In genomic region chr13:100892204-100892603, GRCm38 (mm10) we compare ENCODE assay signal across 7 mouse cellular contexts. TPM values are rescaled to one million over a fixed set of nuclear protein-coding genes. Genes with fewer than 3 reads are reported as not detected.
A peak's percentile ranks its signal among the peaks of the same experiment; 100 is the strongest.
DNase-seq lines count a peak whose midpoint lies in the region; ATAC-seq and TF ChIP-seq lines count a peak whose summit lies in the region.

No protein-coding gene starts in this region.

- peak overlapping the region; percentile 10; the same call in 1 of the 2 replicates for H3K9ac ChIP-seq in midbrain, embryonic 16.5 days (ENCODE audit: low read depth, low read length)

- H3K27me3 ChIP-seq in midbrain, embryonic 16.5 days (ENCODE audit: control insufficient read depth, insufficient read depth, low read depth, low read length): no peaks in the 10 kb centered on the region

- H3K4me3 ChIP-seq in gastrocnemius, adult 2 months: peak overlapping the region; percentile 44
- H3K4me3 ChIP-seq in midbrain, embryonic 16.5 days (ENCODE audit: low read depth, low read length): peak overlapping the region; percentile 23

- WGBS in midbrain, embryonic 16.5 days: 17% methylated on average over 13 of the region's 13 CpGs

- peak; percentile 75 for ATAC-seq in midbrain, embryonic 16.5 days

- H3K4me2 ChIP-seq in midbrain, embryonic 16.5 days (ENCODE audit: low read length): peak overlapping the region; percentile 47

- intact Hi-C loops in gastrocnemius, adult 2 months (cut with DNase I): loop anchor here (2.0 kb wide), 1 partner anchor 803 kb away; no protein-coding TSS in a partner anchor
- intact Hi-C loops in left cerebral cortex, postnatal 4 days (cut with DNase I): loop anchor here (5.0 kb wide), 1 partner anchor 800 kb away; no protein-coding TSS in a partner anchor

- peak; percentile 38 to 77 for DNase-seq in adrenal gland, adult (ENCODE audit: inconsistent age in 2 of 2, low spot score in 1 of 2)
- DNase-seq in cerebellum, postnatal 36 days: peak; percentile 72 to 73
- peak; percentile 73 for DNase-seq in gastrocnemius, adult 2 months
- DNase-seq in kidney, adult 11 months: peak; percentile 22
- peak; percentile 60 for DNase-seq in left cerebral cortex, postnatal 4 days
- peak; percentile 45 to 68 for DNase-seq in spleen, postnatal 10 days (ENCODE audit: low spot score in 2 of 2)

- peak; percentile 96 for TF ChIP-seq CTCF in gastrocnemius, adult 2 months (IDR thresholded peaks at IDR 0.05)

- H3K36me3 ChIP-seq in midbrain, embryonic 16.5 days (ENCODE audit: control insufficient read depth, insufficient read depth, low read length): no peaks in the 10 kb centered on the region

- peak overlapping the region; percentile 41; the same call in 1 of the 2 replicates for H3K27ac ChIP-seq in gastrocnemius, adult 2 months
- H3K27ac ChIP-seq in midbrain, embryonic 16.5 days (ENCODE audit: low read length): peak overlapping the region; percentile 43

- H3K4me1 ChIP-seq in midbrain, embryonic 16.5 days (ENCODE audit: control insufficient read depth, insufficient read depth, low read length): 0 out of 2 replicates have a peak, but pooled peaks cover 4% of the 10 kb centered on the region

- H3K9me3 ChIP-seq in midbrain, embryonic 16.5 days (replicated peaks; ENCODE audit: control insufficient read depth, low read length, poor library complexity, severe bottlenecking): no peaks in the 10 kb centered on the region

RNA-seq across cellular contexts. Expression of gene Slc30a5, which starts 59.0 kb away (rescaled TPM):
- total RNA-seq in gastrocnemius, adult 2 months (2021): 10 to 100 TPM in 1 of 2 experiments, 1 to 10 TPM in 1; 9.1 to 13.6 TPM
- 10 to 100 TPM; 35.6 to 39.2 TPM for total RNA-seq in left cerebral cortex, postnatal 4 days (2021)
- 30.2 and 31.0 TPM in 2 replicates for polyA plus RNA-seq in midbrain, embryonic 16.5 days (2015; fragmentation: Nextera tagmentation; extraction: Ambion mirVana)

Comparison
In these comparisons a context has a peak if more than half of its experiments do, and no peak if none do; other contexts are left out.
1. Peak in every context shown above with its lines: DNase-seq, ATAC-seq, H3K4me3 ChIP-seq and H3K27ac ChIP-seq.
2. DNase-seq: peak in every context shown above with its lines; median percentile 73 in gastrocnemius, adult 2 months; 72 in cerebellum, postnatal 36 days; 60 in left cerebral cortex, postnatal 4 days; 58 in adrenal gland, adult; 56 in spleen, postnatal 10 days; 22 in kidney, adult 11 months.